Mouse (Mus musculus) stomach, postnatal 0 days (tissue): ENCODE results near the gene Zbtb18.

Source experiments
- CTCF ChIP-seq: IDR thresholded peaks from 2 replicates; pipeline ENCODE4 v1.5.1; 2016; ENCODE audit warnings: antibody characterized with exemption, low read depth, mild to moderate bottlenecking, moderate library complexity
- EP300 ChIP-seq: optimal IDR thresholded peaks from 2 replicates; pipeline ENCODE3; 2016; ENCODE audit warnings: antibody characterized with exemption

DNA sequence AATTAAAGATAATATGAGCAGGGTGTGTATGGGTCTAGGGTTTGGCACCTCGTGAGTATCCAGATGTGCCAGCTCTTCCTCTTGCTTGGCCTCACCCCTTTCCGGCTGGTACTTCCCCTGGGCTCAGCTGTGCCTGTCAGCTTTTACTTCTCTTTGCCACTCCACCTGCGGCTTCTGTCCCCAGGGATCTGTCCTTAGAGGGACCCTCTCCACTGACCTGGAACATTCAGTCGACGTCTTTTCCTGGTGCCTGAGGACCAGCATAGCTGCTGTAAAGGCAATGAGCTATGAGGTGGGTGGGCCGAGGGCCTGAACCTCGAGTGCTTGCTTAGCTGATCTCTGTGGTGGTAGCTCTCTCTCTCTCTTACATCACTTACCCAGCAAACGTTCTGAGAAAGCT, 25.0 kb downstream of the Zbtb18 start:
- TF ChIP-seq CTCF, result no peak
- no peak for TF ChIP-seq EP300
